Mouse (Mus musculus) kidney, adult 2 months (tissue): ENCODE results near the gene Rnf8. TPM values are rescaled to one million over a fixed set of nuclear protein-coding genes. Genes with fewer than 3 reads are reported as not detected.

Experiments
- DNase-seq: peaks from one replicate; pipeline ENCODE4 v3.0.0; 2021
- H3K27ac ChIP-seq: fragments of 200-500 bp; 2 replicates; pipeline ENCODE4 v1.5.1; 2012; ENCODE audit warnings: low read depth, low read length, control low read depth, inconsistent platforms; ENCODE audit not compliant: insufficient read depth
- H3K27me3 ChIP-seq: fragments of 200-500 bp; replicated peaks from 2 replicates; pipeline ENCODE4 v1.6.1; 2012; ENCODE audit warnings: mild to moderate bottlenecking, moderate library complexity, low read length, inconsistent platforms; ENCODE audit not compliant: control insufficient read depth, insufficient read depth
- H3K36me3 ChIP-seq: fragments of 200-500 bp; 2 replicates; pipeline ENCODE4 v1.6.1; 2012; ENCODE audit warnings: mild to moderate bottlenecking, moderate library complexity, low read length, inconsistent platforms; ENCODE audit not compliant: control insufficient read depth, insufficient read depth
- H3K4me1 ChIP-seq: fragments of 200-500 bp; 2 replicates; pipeline ENCODE4 v1.6.1; 2011; ENCODE audit warnings: low read length; ENCODE audit not compliant: control insufficient read depth, insufficient read depth
- H3K4me3 ChIP-seq: fragments of 200-500 bp; 2 replicates; pipeline ENCODE4 v1.5.1; 2011; ENCODE audit warnings: mild to moderate bottlenecking, low read depth, low read length, control low read depth; ENCODE audit not compliant: insufficient read depth
- CTCF ChIP-seq: fragments of 200-500 bp; conservative IDR thresholded peaks from 2 replicates; pipeline ENCODE4 v1.5.1; 2011; ENCODE audit warnings: low read depth, mild to moderate bottlenecking, control low read depth, low read length, moderate library complexity, mixed read lengths; ENCODE audit not compliant: insufficient read depth, insufficient read length
- POLR2A ChIP-seq: fragments of 200-500 bp; IDR thresholded peaks from one replicate; pipeline ENCODE4 v1.6.1; 2011; ENCODE audit warnings: low read depth, low read length, control low read depth
- WGBS: fragments of 180-500 bp; shearing (Covaris S2); methylation state at CpG from one replicate; pipeline ENCODE4 v1.1.7; 2018; 5-methylcytosine and 5-hydroxymethylcytosine counted together
- polyA plus RNA-seq: library from polyadenylated mRNA; depleted of rRNA; stranded (reverse); fragments of >200 nt; gene quantifications from 2 replicates; pipeline ENCODE4 v1.2.3, GENCODE M21; 2012; rRNA removed

Rnf8 gene
- polyA plus RNA-seq, 1 experiment, result 31.3 TPM

DNA sequence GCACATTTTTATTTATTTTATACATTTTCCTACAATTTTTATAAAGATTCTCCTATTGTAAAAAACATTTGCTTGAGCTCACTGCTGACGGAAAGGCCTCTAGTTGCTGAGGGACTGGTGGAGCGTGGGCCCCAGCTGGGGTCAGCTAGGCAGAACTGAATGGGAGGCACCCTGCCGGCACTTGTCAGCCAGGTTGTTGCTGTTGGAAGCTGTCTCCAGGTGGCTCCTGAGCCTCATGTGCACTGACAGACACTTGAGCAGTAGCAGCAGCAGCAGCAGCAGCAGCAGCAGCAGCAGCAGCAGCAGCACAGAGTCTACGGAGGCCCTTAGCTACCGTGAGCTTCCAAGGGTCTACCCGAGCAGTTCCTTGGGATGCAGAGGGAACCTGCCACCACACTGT lies 72.8 kb downstream of the Rnf8 start:
- no peaks in the 10 kb centered on the region; the same call in 1 of the 2 replicates for H3K4me1 ChIP-seq
- no peaks in the 10 kb centered on the region for H3K27me3 ChIP-seq
- no peak for DNase-seq
- WGBS, result 83% methylated on average over 6 of the region's 6 CpGs
- peaks cover 3% of the 10 kb centered on the region for H3K36me3 ChIP-seq
- TF ChIP-seq POLR2A (no peak), CTCF (no peak)
- H3K27ac ChIP-seq, result no peak overlapping the region
- no peak overlapping the region for H3K4me3 ChIP-seq

GRCm38 (mm10) chr17:29688610-29689009 lies 74.0 kb downstream of the Rnf8 start:
- DNase-seq, result no peak
- WGBS, result 96% methylated on average over 10 of the region's 10 CpGs
- TF ChIP-seq CTCF, result no peak
- Histone ChIP-seq H3K36me3 (peaks cover 3% of the 10 kb centered on the region), H3K27ac (no peak overlapping the region), H3K4me1 (no peaks in the 10 kb centered on the region; the same call in 1 of the 2 replicates), H3K4me3 (no peak overlapping the region), H3K27me3 (no peaks in the 10 kb centered on the region)

DNA sequence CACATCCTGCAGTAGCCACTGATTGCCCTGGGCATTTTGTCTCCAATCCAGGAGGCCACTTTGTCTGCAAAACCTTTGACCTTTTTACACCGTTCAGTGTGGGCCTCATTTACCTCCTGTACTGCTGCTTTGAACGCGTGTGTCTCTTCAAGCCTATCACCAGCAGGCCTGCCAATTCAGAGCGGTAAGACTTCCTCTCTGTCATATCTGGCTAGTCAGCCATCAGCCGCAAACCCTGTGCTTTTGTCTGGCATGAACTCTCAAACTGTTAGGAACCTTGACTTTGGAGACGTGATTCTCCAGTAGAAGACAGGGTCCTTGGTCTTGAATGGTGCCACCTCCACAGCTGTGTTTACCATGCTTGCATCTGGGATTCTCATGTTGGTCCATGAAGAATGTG lies 75.7 kb downstream of the Rnf8 start:
- DNase-seq, result peak; percentile 40
- H3K27me3 ChIP-seq, result no peaks in the 10 kb centered on the region
- no peak overlapping the region for H3K27ac ChIP-seq
- peaks cover 3% of the 10 kb centered on the region for H3K36me3 ChIP-seq
- H3K4me3 ChIP-seq, result no peak overlapping the region
- WGBS, result 48% methylated on average over 6 of the region's 6 CpGs
- no peaks in the 10 kb centered on the region; the same call in 1 of the 2 replicates for H3K4me1 ChIP-seq
- no peak for TF ChIP-seq CTCF
- no peak for TF ChIP-seq POLR2A

GRCm38 (mm10) chr17:29692827-29693226 lies 78.2 kb downstream of the Rnf8 start:
- H3K27ac ChIP-seq, result no peak overlapping the region
- H3K27me3 ChIP-seq, result no peaks in the 10 kb centered on the region
- no peak overlapping the region for H3K4me3 ChIP-seq
- no peak for TF ChIP-seq CTCF
- no peak for TF ChIP-seq POLR2A
- no peak for DNase-seq
- H3K4me1 ChIP-seq, result no peaks in the 10 kb centered on the region
- WGBS, result 83% methylated on average over 2 of the region's 2 CpGs
- no peaks in the 10 kb centered on the region; the same call in 1 of the 2 replicates for H3K36me3 ChIP-seq

- H3K36me3 ChIP-seq, result no peaks in the 10 kb centered on the region; the same call in 1 of the 2 replicates
- no peak for DNase-seq
- whole genome bisulfite sequencing, result 65% methylated on average over 2 of the region's 2 CpGs
- H3K27ac ChIP-seq, result no peak overlapping the region
- TF ChIP-seq POLR2A, result no peak
- TF ChIP-seq CTCF, result no peak
- no peaks in the 10 kb centered on the region for H3K4me1 ChIP-seq
- H3K4me3 ChIP-seq, result no peak overlapping the region
- no peaks in the 10 kb centered on the region for H3K27me3 ChIP-seq
These were observed 79.0 kb downstream of the Rnf8 start for GRCm38 (mm10) chr17:29693571-29693970.

GRCm38 (mm10) chr17:29694516-29694915 lies 79.9 kb downstream of the Rnf8 start:
- Histone ChIP-seq H3K4me3 (no peak overlapping the region), H3K4me1 (no peaks in the 10 kb centered on the region), H3K27me3 (no peaks in the 10 kb centered on the region), H3K27ac (no peak overlapping the region), H3K36me3 (no peaks in the 10 kb centered on the region; the same call in none of the 2 replicates)
- TF ChIP-seq CTCF (no peak), POLR2A (no peak)
- DNase-seq, result no peak
- 90% methylated on average over 4 of the region's 4 CpGs for WGBS

Other genes with a start within 250 kb of the Rnf8 start
- gene Pim1, start 124.0 kb upstream of the Rnf8 start, polyA plus RNA-seq, result 16.0 and 18.8 TPM in 2 replicates
- gene Gm17657, start 65.2 kb upstream of the Rnf8 start, polyA plus RNA-seq, result not detected in 2 replicates
- 30.0 and 34.5 TPM in 2 replicates for gene Tbc1d22b, start 65.0 kb upstream of the Rnf8 start, polyA plus RNA-seq
- 1.3 and 1.7 TPM in 2 replicates for gene Tmem217, start 62.4 kb upstream of the Rnf8 start, polyA plus RNA-seq
- 0.63 and 0.71 TPM in 2 replicates for gene Gm28043, start 86 bp downstream of the Rnf8 start, polyA plus RNA-seq
- gene Cmtr1, start 45.8 kb downstream of the Rnf8 start, polyA plus RNA-seq, result 23.6 and 24.3 TPM in 2 replicates
- gene Ccdc167, start 102.3 kb downstream of the Rnf8 start, polyA plus RNA-seq, result 5.0 TPM in 2 replicates